Mouse (Mus musculus) liver, adult 2 months (tissue): ENCODE measurements around the gene Abcb6. TPM values are rescaled to one million over a fixed set of nuclear protein-coding genes. Genes with fewer than 3 reads are reported as not detected.

Experiments
- DNase-seq: peaks from one replicate; pipeline ENCODE4 v3.0.0-alpha.2; 2011; ENCODE audit warnings: low read depth, low spot score; ENCODE audit errors: extremely low read depth
- H3K27ac ChIP-seq: fragments of 200-500 bp; replicated peaks from 2 replicates; pipeline ENCODE4 v1.5.1; 2012; ENCODE audit warnings: low read depth, mild to moderate bottlenecking, control low read depth, inconsistent platforms, low read length; ENCODE audit not compliant: insufficient read depth
- H3K27me3 ChIP-seq: fragments of 200-500 bp; 2 replicates; pipeline ENCODE4 v1.6.1; 2012; ENCODE audit warnings: mild to moderate bottlenecking, moderate library complexity, low read length, inconsistent platforms; ENCODE audit not compliant: control insufficient read depth, insufficient read depth
- H3K36me3 ChIP-seq: fragments of 200-500 bp; 2 replicates; pipeline ENCODE4 v1.6.1; 2012; ENCODE audit warnings: low read length, inconsistent platforms; ENCODE audit not compliant: control insufficient read depth, insufficient read depth
- H3K4me1 ChIP-seq: fragments of 200-500 bp; 2 replicates; pipeline ENCODE4 v1.6.1; 2011; ENCODE audit warnings: low read length; ENCODE audit not compliant: control insufficient read depth, insufficient read depth
- H3K4me3 ChIP-seq: fragments of 200-500 bp; 2 replicates; pipeline ENCODE4 v1.5.1; 2011; ENCODE audit warnings: low read depth, mild to moderate bottlenecking, control low read depth, low read length, moderate library complexity; ENCODE audit not compliant: insufficient read depth
- H3K79me2 ChIP-seq: fragments of 200-500 bp; 2 replicates; pipeline ENCODE4 v1.6.1; 2012; ENCODE audit warnings: inconsistent platforms, mild to moderate bottlenecking, low read length, moderate library complexity; ENCODE audit not compliant: control insufficient read depth, insufficient read depth
- H3K9ac ChIP-seq: fragments of 200-500 bp; 2 replicates; pipeline ENCODE4 v1.6.1; 2012; ENCODE audit warnings: low read depth, mild to moderate bottlenecking, control low read depth, inconsistent platforms, low read length
- CTCF ChIP-seq: fragments of 200-500 bp; IDR thresholded peaks from 2 replicates; pipeline ENCODE4 v1.5.1; 2011; ENCODE audit warnings: low read depth, low read length, control low read depth
- POLR2A ChIP-seq: fragments of 200-500 bp; IDR thresholded peaks from 2 replicates; pipeline ENCODE4 v1.6.1; 2011; ENCODE audit warnings: low read length, control low read depth; ENCODE audit not compliant: insufficient read depth; ENCODE audit errors: extremely low read depth
- WGBS: fragments of 180-500 bp; shearing (Covaris S2); methylation state at CpG from one replicate; pipeline ENCODE4 v1.1.7; 2018; 5-methylcytosine and 5-hydroxymethylcytosine counted together
- polyA plus RNA-seq: library from polyadenylated mRNA; depleted of rRNA; stranded (reverse); fragments of >200 nt; gene quantifications from 2 replicates; pipeline ENCODE4 v1.2.3, GENCODE M21; 2012
- total RNA-seq: library from RNA; depleted of rRNA; stranded (reverse); fragments of >200 nt; gene quantifications from 2 replicates; pipeline ENCODE4 v1.2.3, GENCODE M21; 2014

Abcb6 gene
- total and polyA plus RNA-seq, 2 experiments = 56.1 to 88.7 TPM

DNA sequence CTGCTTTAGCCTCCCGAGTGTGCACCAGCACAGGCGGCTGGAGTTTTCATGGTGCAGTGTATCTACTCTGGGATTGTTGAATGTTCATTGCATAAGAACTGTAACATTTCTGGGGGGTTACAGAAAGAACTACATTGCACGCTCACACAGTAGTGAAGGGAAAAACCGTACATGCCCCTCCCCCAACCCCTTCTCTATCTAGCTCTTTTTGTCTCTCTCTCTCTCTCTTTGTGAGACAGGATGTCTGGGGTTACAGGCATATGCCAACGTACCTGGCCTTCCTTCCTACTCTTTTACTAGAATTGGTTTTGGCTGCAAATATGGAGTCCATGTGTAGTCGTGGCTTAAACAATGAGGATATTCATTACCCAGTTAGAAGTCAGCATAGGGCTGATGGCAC lies 42.7 kb upstream of the Abcb6 start:
- no peak overlapping the region for H3K27ac ChIP-seq
- H3K4me1 ChIP-seq = peaks cover 7% of the 10 kb centered on the region
- peaks cover 6% of the 10 kb centered on the region; the same call in 1 of the 2 replicates for H3K79me2 ChIP-seq
- no peak overlapping the region for H3K4me3 ChIP-seq
- DNase-seq = no peak
- H3K27me3 ChIP-seq = no peaks in the 10 kb centered on the region
- H3K9ac ChIP-seq = no peak overlapping the region
- no peaks in the 10 kb centered on the region for H3K36me3 ChIP-seq
- WGBS = 79% methylated on average over 6 of the region's 6 CpGs
- no peak for TF ChIP-seq CTCF
- no peak for TF ChIP-seq POLR2A

- Histone ChIP-seq H3K79me2 (peaks cover 6% of the 10 kb centered on the region; the same call in 1 of the 2 replicates), H3K9ac (no peak overlapping the region), H3K27ac (no peak overlapping the region), H3K36me3 (no peaks in the 10 kb centered on the region), H3K4me3 (no peak overlapping the region), H3K27me3 (no peaks in the 10 kb centered on the region), H3K4me1 (peaks cover 15% of the 10 kb centered on the region)
- DNase-seq = no peak
- no peak for TF ChIP-seq POLR2A
- no peak for TF ChIP-seq CTCF
- WGBS = 91% methylated on average over 3 of the region's 3 CpGs
Measured at GRCm38 (mm10) chr1:75221538-75221937, 41.3 kb upstream of the Abcb6 start.

DNA sequence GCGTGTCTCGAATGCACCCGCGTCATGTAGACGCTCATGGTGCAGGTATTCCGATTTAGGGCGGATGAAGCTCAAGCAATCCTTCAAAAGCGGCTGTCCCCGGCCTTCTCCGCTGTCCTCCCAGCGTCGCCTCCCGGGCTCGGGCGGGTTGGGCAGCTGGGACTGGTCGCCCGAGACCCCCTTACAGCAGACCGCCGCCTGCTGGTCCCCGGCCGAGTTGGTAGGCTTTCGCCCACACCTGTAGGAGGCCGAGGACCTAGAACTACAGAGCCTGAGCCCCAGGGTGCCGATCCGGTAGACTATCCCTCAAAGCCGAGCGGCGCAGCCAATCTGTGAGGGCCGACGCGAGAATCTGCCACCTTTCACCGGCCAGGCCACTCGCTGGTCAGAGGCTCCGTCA lies 39.3 kb upstream of the Abcb6 start, which contains the start of gene Tuba4a:
Tuba4a (minus strand) TSS at position 335 of the 400 bp plus-strand sequence.
- 2% methylated on average over 34 of the region's 34 CpGs for WGBS
- no peaks in the 10 kb centered on the region for H3K27me3 ChIP-seq
- peak within 1 kb of the TSS; percentile 93 for H3K9ac ChIP-seq
- H3K36me3 ChIP-seq = peaks cover 10% of the 10 kb centered on the region; the same call in 1 of the 2 replicates
- no peak for DNase-seq
- peaks cover 6% of the 10 kb centered on the region; the same call in 1 of the 2 replicates for H3K79me2 ChIP-seq
- H3K4me3 ChIP-seq = peak within 1 kb of the TSS; percentile 90
- TF ChIP-seq CTCF (no peak), POLR2A (no peak)
- H3K27ac ChIP-seq = peak within 1 kb of the TSS; percentile 93
- H3K4me1 ChIP-seq = peaks cover 29% of the 10 kb centered on the region

DNA sequence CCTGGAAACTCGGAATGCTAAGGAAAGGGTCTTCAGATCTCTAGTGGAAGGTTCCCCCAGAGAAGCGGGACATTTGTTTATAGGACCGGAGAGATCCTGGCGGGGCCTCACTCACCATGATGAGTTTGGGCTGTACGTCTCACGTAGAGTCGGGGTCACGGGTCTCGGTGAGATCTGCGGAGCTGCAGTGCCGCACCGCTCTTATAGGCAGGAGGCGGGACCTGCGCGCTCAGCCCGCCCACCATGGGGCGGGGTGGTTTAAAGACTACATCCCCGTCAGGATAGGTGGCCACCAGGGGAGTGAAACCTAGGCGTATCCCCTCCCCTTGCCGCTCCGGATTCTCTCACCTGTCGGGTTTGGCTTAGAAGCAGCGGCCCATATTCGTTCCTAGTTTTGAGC lies 38.9 kb upstream of the Abcb6 start:
- H3K79me2 ChIP-seq = peaks cover 6% of the 10 kb centered on the region; the same call in 1 of the 2 replicates
- peak; percentile 26 for TF ChIP-seq CTCF
- peak; percentile 99 for TF ChIP-seq POLR2A
- peak overlapping the region; percentile 93 for H3K27ac ChIP-seq
- H3K4me1 ChIP-seq = peaks cover 32% of the 10 kb centered on the region
- H3K9ac ChIP-seq = peak overlapping the region; percentile 93
- H3K36me3 ChIP-seq = peaks cover 11% of the 10 kb centered on the region; the same call in 1 of the 2 replicates
- WGBS = under 1% methylated on average over 24 of the region's 24 CpGs
- peak; percentile 88 for DNase-seq
- H3K4me3 ChIP-seq = peak overlapping the region; percentile 90
- H3K27me3 ChIP-seq = no peaks in the 10 kb centered on the region

- peaks cover 38% of the 10 kb centered on the region for H3K4me1 ChIP-seq
- DNase-seq = peak; percentile 39
- WGBS = 1% methylated on average over 38 of the region's 38 CpGs
Measured at GRCm38 (mm10) chr1:75218227-75219001, 38.2 kb upstream of the Abcb6 start.

DNA sequence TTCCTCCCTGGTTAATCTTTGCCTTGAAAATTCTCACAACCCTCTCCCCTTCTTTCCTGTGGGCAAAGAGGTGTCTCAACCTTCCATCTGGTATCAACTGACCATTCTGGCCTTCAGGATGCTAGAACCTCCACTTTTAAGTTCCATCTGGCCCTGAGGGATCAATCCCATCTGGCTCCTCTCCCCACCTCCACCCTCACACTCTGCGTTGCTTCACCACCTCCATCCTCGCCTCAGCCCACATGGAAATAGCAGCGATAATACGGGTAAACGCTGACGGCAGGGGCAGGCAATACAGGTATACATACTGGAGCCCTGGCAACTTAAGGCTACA lies 37.7 kb upstream of the Abcb6 start:
- Histone ChIP-seq H3K27me3 (no peaks in the 10 kb centered on the region), H3K36me3 (peaks cover 16% of the 10 kb centered on the region; the same call in 1 of the 2 replicates), H3K27ac (peak overlapping the region; percentile 93), H3K4me3 (peak overlapping the region; percentile 90), H3K4me1 (peaks cover 44% of the 10 kb centered on the region), H3K9ac (peak overlapping the region; percentile 93), H3K79me2 (peaks cover 6% of the 10 kb centered on the region; the same call in 1 of the 2 replicates)
- no peak for TF ChIP-seq CTCF
- no peak for TF ChIP-seq POLR2A
- peak; percentile 31 for DNase-seq
- WGBS = 3% methylated on average over 6 of the region's 6 CpGs

More at GRCm38 (mm10) chr1:75218227-75219001, 38.2 kb upstream of the Abcb6 start:
- Histone ChIP-seq H3K4me3 (peak overlapping the region; percentile 90), H3K9ac (peak overlapping the region; percentile 93), H3K27ac (peak overlapping the region; percentile 93), H3K27me3 (no peaks in the 10 kb centered on the region), H3K79me2 (peaks cover 6% of the 10 kb centered on the region; the same call in 1 of the 2 replicates), H3K36me3 (peaks cover 15% of the 10 kb centered on the region; the same call in 1 of the 2 replicates)
- TF ChIP-seq POLR2A = no peak
